In genomic region chr7:27355745-27356240, GRCm38 (mm10) we compare ENCODE assay signal across 8 mouse cellular contexts. TPM values are rescaled to one million over a fixed set of nuclear protein-coding genes. Genes with fewer than 3 reads are reported as not detected.
DNase-seq lines count a peak whose midpoint lies in the region; ATAC-seq lines count a peak whose summit lies in the region.

Gene Shkbp1, minus strand, starts transcription at chr7:27356019.

- DNase-seq in adrenal gland, adult 8-10 months = peak; percentile 84
- DNase-seq in embryo, embryonic 10 days (ENCODE audit: low spot score) = peak; percentile 95
- peak; percentile 77 for DNase-seq in gastrocnemius, postnatal 10 days
- DNase-seq in hindlimb bud, embryonic 11.5 days (ENCODE audit: extremely low spot score, low read depth, low spot score) = peak; percentile 52
- DNase-seq in left cerebral cortex, postnatal 10 days (ENCODE audit: extremely low spot score in 1 of 2, low spot score in 2 of 2) = peak; percentile 84 to 91
- DNase-seq in right cerebral cortex, postnatal 25 days = peak; percentile 79
- peak; percentile 89 for DNase-seq in yolk sac, embryonic 10.5 days (ENCODE audit: low spot score)

- ATAC-seq in megakaryocyte progenitor cell, adult 5-6 weeks (replicated peaks; ENCODE audit: poor library complexity) = peak; percentile 84

- intact Hi-C loops in left cerebral cortex, postnatal 10 days (cut with DNase I) = no loop called here

RNA-seq across cellular contexts. Expression of gene Shkbp1, which starts in this region (rescaled TPM):
- 10 to 100 TPM; 19.4 to 41.1 (median 29.7) TPM for total RNA-seq in adrenal gland, adult 8-10 months (2022)
- total RNA-seq in gastrocnemius, postnatal 10 days (2021) = 1 to 10 TPM; 6.1 to 8.1 TPM
- 10 to 100 TPM; 24.7 to 27.9 TPM for total RNA-seq in left cerebral cortex, postnatal 10 days (2021)
- total RNA-seq in megakaryocyte progenitor cell, adult 5-6 weeks (2015) = 18.8 and 23.9 TPM in 2 replicates
- total RNA-seq in megakaryocyte progenitor cell, adult 5-6 weeks (2017) = 10.7 and 11.0 TPM in 2 replicates

Comparison
In these comparisons a context has a peak if more than half of its experiments do, and no peak if none do; other contexts are left out.
1. Peak in every context shown above with its lines: DNase-seq and ATAC-seq.